Mouse (Mus musculus): ENCODE measurements at regions not wholly inside any gene's neighbourhood (a gene's known extent, or its start where the extent isn't known, plus 50 kb on each side); places are given as distances from the start of the nearest gene placed in this dataset.
A peak's percentile ranks its signal among the peaks of the same experiment; 100 is the strongest.

DNA sequence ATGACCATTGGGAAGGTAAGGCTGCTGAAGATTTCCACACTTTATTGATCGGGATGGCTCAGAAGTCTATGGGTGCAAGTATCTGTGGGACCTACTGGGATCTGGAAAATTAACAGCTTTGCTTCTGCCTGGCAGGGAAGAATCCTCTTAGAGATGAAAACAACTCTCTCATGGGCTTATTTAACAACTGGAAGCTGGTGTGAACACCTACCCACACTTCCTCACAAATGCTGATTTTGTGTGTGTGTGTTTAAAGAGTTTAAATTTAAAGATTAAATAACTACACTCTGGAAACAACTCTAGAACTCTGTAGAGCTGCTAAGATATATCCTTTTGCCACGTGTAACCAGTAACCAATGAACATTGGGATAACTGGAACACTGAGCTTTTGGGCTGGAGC, 172.5 kb upstream of the Clnk start:
- DNase-seq (ENCODE audit: low spot score in 2 of 2) = no peak

DNA sequence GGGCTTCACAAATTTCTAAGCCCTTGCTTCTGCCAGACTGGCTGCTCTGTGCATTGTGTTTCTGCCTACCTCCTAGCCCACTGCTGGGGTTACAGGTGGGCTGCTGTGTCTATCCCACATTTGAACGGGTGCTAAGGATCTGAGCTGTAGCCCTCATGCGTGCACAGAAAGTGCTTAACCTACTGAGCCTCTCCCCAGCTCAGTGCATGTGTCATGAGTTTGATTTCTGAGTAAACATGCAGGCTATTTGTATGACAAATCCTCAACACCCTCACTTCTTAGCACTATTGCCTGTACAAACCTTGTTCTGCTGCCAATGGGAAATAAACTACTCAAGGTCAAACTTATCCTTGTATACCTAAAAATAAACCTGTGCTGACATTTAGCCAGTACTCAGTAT, 163.9 kb upstream of the Clnk start:
- no peak for DNase-seq (ENCODE audit: low spot score in 2 of 2)

DNA sequence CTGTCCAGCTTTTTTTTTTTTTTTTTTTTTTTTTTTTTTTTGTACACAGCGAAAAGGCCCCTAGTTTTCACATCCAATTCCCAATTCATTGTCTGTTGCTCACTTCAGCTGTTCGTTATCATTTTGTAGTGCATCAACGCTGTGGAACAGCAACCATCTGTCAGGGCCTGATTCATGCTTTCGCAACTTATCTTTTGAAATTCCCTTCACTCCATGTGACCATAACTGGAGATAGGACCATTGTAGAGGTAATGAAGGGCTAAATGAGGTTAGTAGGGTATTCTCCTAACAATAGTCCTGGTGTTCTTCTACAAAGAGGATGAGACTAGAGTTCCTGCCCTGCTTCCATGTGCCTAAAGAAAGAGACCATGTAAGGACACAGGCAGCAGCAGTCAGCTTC, 146.6 kb upstream of the Clnk start:
- no peak for DNase-seq (ENCODE audit: low spot score in 2 of 2)

DNA sequence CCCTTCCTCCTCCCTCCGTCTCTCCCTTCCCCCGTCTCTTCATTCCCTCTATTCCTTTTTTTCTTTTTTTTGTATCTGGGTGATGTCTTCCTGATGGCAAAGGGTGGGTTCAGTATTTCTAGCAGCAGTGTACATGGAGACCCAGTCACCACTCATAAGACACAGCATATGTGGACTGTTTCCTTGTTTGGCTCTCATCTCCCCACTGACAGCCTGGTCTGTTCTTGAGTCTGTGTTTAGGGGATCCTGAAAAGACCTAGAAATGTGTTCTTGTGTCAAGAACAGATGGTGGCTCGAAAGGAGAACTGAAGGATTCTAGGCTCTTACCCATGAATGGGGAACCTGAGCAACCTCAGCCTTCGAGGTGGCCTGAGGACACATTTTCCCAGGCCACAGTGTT, 124.0 kb upstream of the Clnk start:
- peak in 1 of 2 experiments; percentile 4 for DNase-seq (ENCODE audit: low spot score in 2 of 2)

DNA sequence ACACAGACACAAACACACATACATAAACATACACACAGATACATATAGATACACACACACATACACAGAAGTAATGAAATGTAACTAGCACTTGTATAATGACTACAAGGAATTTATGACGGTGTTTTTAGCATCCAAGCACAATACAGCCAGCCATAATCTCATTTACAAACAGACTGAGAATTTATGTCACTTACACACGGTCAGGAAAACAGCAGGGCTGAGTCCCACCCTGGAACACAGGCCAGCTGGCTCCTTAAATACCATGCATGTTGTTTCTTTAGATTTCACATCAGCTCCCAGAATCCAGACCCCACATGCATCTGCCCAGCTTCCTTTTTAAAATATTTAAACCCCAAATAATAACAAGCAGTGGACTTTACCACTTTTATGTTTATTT, 123.1 kb upstream of the Clnk start:
- no peak for DNase-seq (ENCODE audit: low spot score in 2 of 2)

DNA sequence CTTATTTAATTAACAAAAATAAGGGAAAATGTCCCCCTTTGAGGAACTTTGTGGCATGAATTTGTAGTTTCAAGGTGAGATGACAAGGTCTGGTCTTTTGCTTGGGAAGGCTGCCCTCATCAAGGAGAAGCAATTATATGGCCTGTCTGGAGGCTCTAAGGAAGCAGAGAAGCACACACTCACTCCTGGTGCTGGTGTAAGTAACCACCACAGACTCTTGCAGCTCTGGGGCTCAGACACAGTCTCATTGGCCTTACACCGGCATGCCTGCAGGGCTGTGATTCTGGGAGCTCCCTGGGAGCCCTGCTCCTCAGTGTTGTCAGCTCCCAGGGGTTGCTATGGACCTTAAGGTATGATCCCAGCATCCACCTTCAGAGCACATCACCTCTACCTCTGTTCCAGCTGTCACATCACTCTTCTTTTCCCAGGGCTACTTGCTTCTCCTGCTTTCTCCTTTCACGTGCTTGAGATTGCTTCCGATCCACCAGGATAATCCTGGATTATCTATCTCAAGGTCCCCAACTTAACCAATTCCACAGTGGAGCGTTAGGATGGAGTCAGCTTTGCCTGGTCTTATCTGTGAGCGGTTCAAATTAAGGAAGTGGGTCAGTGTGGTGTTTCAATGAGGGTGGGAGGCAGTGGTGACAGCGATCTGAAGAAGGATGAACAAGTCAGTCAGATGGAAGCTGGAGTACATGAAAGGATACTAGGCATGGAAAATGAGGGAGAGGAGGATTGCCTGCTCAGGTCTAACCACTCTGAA, 96.0 kb upstream of the Clnk start:
- DNase-seq (ENCODE audit: low spot score in 2 of 2) = no peak

DNA sequence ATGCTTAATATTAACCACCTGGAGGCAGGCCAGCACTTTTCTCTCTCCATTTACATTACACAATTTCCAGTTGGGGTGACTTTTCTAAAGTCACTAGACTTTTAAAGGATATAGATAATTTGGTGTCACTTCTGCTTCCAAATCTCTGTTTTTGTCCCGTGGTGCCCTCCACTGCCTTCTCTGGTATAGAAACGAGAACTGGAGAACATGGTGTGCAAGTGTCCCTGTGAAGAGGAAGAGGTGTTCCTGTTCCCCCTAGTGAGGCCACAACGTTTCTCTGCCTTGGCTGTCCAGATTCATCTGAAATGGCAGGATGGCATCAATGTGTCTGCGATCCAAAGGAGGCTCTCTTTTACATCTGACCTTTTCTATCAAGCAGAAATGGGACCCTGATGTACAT, 93.9 kb upstream of the Clnk start:
- DNase-seq (ENCODE audit: low spot score in 2 of 2) = no peak

DNA sequence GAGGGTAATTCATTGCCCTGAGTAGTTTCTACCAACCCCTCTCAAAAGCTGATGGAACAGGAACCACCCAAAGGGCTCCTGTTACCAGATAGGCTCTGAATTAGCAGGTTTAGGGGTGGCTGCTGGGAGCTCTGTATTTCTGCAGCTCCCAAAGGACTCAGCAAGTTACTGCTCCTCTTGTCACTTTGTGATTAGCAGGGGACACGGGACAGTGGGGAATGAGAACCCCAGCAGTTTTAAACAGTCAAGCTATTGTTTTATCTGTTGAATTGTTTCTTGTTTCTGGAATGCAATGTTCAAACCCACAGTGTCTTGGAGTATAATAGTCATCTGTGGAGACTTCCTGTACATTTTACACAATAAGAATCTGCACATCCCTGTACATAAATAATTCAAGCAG, 90.4 kb upstream of the Clnk start:
- DNase-seq (ENCODE audit: low spot score in 2 of 2) = no peak

DNA sequence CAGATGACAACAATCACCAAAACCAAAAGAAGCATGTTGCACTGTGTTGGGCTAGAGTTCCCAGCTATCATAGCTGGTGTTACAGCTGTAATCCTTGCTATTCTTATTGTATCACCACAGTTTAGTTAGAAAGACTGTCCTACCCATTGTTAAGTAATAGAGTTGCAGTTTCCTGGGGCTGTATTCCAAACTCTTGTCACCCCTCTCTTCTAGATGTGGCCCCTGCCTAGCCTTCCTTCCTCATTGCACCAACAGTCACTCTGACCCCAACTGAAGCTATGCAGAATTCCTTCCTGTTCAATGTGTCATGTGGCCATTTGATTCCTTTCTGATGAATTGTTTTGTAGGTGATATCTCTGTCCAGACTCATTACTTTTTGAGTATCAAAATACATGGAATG, 87.8 kb upstream of the Clnk start:
- DNase-seq (ENCODE audit: low spot score in 2 of 2) = no peak

DNA sequence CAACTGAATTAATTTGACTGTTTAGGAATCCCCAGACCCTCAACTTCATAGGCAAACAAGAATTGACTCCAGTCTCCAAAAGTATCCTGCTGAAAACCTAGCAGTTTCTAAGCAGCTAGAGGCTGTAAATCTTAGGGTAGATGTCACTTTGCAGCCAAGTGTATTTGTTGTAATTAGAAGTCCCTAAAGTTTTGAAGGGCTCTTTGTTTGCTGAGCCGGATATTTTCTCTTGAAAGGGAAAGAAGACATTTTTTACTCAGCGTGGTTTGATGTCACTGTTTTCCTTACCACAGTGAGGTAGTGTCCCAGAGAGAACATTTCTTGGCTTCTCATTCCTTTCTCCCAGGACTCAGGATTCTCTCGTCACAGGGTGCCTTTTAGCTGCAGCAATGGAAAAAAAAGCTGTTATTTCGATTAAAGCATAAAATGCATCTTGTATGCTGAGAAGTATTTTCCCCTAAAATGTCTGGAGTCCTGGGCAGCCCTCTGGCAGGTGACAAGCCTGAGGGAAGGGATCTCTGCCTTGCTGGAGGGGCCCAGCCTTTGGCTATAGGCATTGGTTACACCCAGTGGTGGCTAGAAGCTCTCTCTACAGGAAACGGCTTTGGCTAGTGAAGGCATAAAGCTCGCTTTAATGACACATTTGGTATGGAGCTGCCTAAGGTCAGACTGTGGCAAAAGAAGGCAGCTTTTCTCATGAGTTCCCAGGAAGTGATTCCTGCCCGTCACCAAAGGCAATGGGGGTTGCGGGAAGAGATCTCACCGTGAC, 74.1 kb upstream of the Clnk start:
- DNase-seq (ENCODE audit: low spot score in 2 of 2) = no peak

DNA sequence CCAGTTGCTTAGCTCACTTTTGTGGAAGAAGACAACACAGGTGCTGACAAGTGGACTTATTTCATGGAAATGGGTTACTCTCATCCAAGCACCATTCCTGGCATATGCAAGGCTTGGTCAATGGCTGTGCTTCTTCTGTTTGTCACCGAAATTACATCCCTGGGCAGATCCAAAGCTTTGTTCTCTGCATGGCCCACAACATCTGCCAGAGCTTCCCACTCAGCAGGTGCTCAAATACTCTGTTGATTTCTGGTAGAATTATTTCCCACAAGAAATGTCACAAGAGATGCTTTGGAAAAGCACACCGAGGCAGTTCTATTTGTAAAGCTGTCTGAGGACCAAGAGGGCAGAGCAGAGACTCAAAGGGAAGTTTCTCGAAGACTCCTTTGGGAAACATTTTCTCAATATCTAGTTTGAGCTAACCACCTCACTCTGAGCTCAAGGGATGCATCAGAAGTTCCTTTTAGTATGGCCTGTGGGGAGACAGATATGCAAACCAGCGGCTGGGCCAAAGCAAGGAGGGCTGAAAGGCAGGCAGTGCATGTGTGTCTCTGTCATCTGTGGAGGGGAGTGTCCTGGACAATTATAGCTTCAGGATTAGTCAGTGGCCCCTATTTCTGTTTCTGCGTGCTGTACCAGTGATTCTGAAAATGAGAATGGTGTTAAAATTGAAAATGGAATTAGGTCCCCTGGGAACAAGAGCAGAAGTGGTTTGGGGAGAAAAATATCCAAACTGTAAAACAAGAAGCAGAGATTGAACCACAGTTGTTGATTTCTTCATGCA, 69.5 kb upstream of the Clnk start:
- no peak for DNase-seq (ENCODE audit: low spot score in 2 of 2)

DNA sequence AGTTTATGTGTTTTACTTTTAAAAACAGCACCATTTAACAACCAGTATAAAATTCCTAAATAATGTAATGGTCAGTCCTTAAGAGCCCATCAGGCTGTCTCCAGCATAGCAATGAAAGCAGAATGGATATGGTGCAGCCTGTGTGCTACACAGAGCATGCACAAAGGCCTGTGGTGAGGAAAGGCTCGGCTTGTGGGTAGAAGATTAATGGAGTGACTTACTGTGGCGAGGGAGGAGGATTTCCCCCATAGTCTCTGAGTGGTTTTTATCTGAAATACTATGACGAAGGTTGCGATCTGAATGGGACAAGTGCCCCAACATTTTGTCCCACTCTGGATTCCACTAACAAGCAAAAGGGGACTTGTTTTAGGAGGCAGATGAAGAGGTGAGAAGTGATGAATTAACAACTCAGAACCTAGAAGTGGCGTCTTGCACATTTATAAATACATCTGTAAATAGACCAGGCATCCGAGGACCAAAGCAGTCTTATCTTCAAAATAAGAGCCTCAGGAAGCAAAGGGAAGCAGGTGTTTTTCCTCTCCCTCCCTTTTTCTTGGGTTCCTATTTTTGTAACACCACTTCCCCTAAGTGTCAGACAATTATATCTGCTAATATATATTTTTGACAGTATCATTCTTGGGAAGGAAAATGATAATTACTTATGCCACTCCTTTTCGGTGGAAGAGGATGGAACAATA, 55.9 kb upstream of the Clnk start:
- no peak for DNase-seq (ENCODE audit: low spot score in 2 of 2)

DNA sequence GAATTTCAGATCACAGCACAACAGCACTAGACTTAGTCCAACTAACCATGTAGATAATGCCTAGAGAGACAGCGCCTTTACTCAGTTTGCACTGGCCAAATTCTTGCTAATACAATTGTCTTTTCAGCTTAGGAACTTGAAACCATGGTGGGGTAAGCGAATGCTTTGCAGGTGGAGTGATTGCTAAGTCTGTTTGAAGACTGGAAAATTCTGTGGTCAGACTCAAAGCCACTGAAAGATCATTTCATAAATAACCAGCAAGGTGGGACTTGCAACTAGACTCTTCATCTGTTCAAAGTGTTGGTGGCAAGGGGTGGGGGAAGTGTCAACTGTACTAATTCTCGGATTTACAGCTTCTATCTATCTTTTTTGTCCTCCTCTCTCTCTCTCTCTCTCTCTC, 50.4 kb upstream of the Clnk start:
- DNase-seq (ENCODE audit: low spot score in 2 of 2) = no peak
